Mouse (Mus musculus): ENCODE data around the gene Chaf1b. TPM values are rescaled to one million over a fixed set of nuclear protein-coding genes. Genes with fewer than 3 reads are reported as not detected.
A peak's percentile ranks its signal among the peaks of the same experiment; 100 is the strongest.

The Chaf1b gene
- polyA plus RNA-seq (2016; fragmentation: Nextera tagmentation; extraction: Ambion mirVana) = 70.1 and 71.6 TPM in 2 replicates

DNA sequence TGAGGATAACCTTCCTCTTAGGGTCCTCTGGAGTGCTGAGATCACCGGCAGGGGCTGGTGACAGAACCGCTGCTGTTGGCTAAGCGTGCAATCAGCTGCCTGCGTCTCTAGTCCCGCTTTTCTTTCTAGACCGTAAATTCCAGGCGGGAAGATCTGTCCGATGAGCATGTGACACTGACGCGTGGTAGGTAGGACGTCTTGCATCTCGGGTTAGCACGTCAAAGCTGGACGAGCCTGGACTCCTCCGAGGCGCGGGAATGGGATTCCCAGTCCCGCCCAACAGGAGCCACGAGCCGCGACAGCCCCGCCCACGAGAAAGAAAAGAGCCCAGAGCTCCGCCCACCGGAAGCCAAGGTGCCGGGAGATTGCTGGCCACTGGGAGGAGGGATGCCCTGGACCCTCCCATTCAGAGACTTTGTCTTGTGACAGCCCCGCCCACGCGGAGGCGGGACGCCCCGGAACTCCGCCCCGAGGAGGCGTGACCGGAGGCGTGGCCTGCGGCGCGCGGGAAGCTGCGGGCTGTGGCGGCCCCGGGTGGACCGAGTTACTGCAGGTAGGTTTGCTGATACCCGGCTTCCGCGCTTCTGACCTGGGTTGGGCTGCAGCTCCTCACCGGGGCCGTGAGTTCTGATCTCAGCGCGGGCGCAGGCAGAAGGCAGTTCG is at the start of gene Chaf1b:
TSS of gene Chaf1b (plus strand) at position 479 of the 663 bp plus-strand sequence.
- peaks cover 3% of the 10 kb centered on the region; the same call in 1 of the 2 replicates for H3K27me3 ChIP-seq
- H3K9me3 ChIP-seq = no peaks in the 10 kb centered on the region
- WGBS = under 1% methylated on average over 54 of the region's 54 CpGs
- H3K4me2 ChIP-seq (replicated peaks) = peak within 1 kb of the TSS; percentile 89
- H3K4me1 ChIP-seq = peaks cover 22% of the 10 kb centered on the region; the same call in 1 of the 2 replicates
- H3K4me3 ChIP-seq = peak within 1 kb of the TSS; percentile 79
- 0 out of 2 replicates have a peak within 1 kb of the TSS, but pooled peaks have one; percentile 26 for H3K27ac ChIP-seq (replicated peaks)
- H3K36me3 ChIP-seq = peaks cover 16% of the 10 kb centered on the region
- peak within 1 kb of the TSS; percentile 73 for H3K9ac ChIP-seq (replicated peaks)
- peak; percentile 96 for ATAC-seq (ENCODE audit: low FRiP score, low read depth)

DNA sequence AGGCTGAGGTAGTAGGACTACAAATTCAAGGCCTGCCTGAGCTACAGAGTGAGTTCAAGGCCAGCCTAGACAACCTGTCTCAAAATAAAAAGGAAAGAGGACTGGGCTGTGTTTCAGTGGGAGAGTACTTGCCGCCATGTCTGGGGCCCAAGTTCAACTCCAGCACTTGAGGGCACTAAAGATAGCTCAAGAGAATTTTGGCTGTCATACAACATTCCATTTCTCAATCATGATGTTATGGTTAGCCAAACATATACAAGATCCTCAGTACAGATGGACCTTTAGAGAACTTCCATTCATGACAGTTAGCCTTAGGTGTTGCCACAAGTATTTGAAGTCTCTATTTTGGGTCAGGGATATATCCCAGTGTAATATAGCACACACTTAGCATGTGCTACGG is 49.6 kb upstream of the Chaf1b start:
- Histone ChIP-seq H3K9me3 (no peaks in the 10 kb centered on the region), H3K36me3 (peaks cover 7% of the 10 kb centered on the region; the same call in 1 of the 2 replicates), H3K4me2 (replicated peaks) (peak overlapping the region; percentile 83; the same call in 1 of the 2 replicates), H3K9ac (replicated peaks) (no peak overlapping the region), H3K4me3 (no peak overlapping the region), H3K27ac (replicated peaks) (no peak overlapping the region), H3K27me3 (peaks cover 5% of the 10 kb centered on the region; the same call in 1 of the 2 replicates), H3K4me1 (peaks cover 18% of the 10 kb centered on the region)
- ATAC-seq (ENCODE audit: low FRiP score, low read depth) = no peak
- WGBS = 93% methylated on average over 2 of the region's 2 CpGs

GRCm38 (mm10) chr16:93839049-93839448 is 44.7 kb upstream of the Chaf1b start:
- H3K4me2 ChIP-seq (replicated peaks) = no peak overlapping the region
- H3K9ac ChIP-seq (replicated peaks) = no peak overlapping the region
- WGBS = 93% methylated on average over 1 of the region's 1 CpGs
- no peaks in the 10 kb centered on the region for H3K27me3 ChIP-seq
- H3K4me1 ChIP-seq = 0 out of 2 replicates have a peak, but pooled peaks cover 5% of the 10 kb centered on the region
- H3K36me3 ChIP-seq = peaks cover 17% of the 10 kb centered on the region
- H3K9me3 ChIP-seq = no peaks in the 10 kb centered on the region
- no peak overlapping the region for H3K27ac ChIP-seq (replicated peaks)
- no peak overlapping the region for H3K4me3 ChIP-seq
- ATAC-seq (ENCODE audit: low FRiP score, low read depth) = no peak

DNA sequence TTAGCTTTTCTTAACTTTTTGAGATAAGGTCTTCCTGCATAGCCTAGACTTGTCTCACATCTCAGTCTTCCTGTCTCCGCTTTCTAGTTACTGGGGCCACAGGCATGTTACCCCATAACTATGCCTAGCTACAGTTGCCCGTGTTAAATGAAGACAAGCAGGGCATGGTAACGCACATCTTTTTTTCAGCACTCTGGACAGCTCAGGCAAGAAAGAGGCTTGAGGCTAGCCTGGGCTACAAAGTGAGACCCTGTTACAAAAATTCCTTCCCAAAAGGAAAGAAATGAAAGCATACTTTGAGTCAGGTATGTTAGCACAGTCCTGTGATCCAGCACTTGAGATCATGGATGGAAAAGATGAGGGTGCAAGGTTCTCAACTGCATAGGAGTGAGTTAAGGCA is 33.2 kb upstream of the Chaf1b start:
- no peaks in the 10 kb centered on the region for H3K27me3 ChIP-seq
- no peak for ATAC-seq (ENCODE audit: low FRiP score, low read depth)
- no peak overlapping the region for H3K27ac ChIP-seq (replicated peaks)
- H3K9me3 ChIP-seq = no peaks in the 10 kb centered on the region
- H3K36me3 ChIP-seq = peaks cover 89% of the 10 kb centered on the region
- H3K4me2 ChIP-seq (replicated peaks) = no peak overlapping the region
- no peak overlapping the region for H3K9ac ChIP-seq (replicated peaks)
- 95% methylated on average over 3 of the region's 3 CpGs for WGBS
- H3K4me1 ChIP-seq = no peaks in the 10 kb centered on the region
- H3K4me3 ChIP-seq = no peak overlapping the region

GRCm38 (mm10) chr16:93859967-93860366 is 23.7 kb upstream of the Chaf1b start:
- no peak overlapping the region for H3K4me2 ChIP-seq (replicated peaks)
- WGBS = 90% methylated on average over 4 of the region's 4 CpGs
- H3K4me1 ChIP-seq = no peaks in the 10 kb centered on the region
- no peak for ATAC-seq (ENCODE audit: low FRiP score, low read depth)
- H3K27me3 ChIP-seq = no peaks in the 10 kb centered on the region
- no peak overlapping the region for H3K4me3 ChIP-seq
- no peak overlapping the region for H3K27ac ChIP-seq (replicated peaks)
- peaks cover 82% of the 10 kb centered on the region for H3K36me3 ChIP-seq
- no peak overlapping the region for H3K9ac ChIP-seq (replicated peaks)
- H3K9me3 ChIP-seq = no peaks in the 10 kb centered on the region

DNA sequence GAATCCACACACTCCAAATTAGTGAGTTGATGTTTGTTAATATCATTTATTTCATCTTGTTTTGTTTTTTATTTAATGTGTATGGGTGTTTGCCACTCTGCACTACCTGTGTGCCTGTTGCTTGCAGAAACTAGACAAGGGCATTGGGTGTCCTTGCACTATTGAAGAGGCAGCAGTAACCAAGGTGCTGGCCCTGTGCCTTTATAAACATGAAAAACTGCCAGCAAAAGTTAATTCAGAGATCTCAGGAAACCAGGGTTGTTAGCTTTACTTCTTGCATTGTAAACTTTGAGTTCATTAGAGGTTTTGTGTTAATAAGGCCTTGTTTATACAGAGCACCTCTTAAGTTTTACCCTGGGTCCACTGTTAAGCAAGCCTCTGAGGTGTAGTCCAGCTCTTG is 23.0 kb upstream of the Chaf1b start:
- Histone ChIP-seq H3K27me3 (no peaks in the 10 kb centered on the region), H3K9ac (replicated peaks) (no peak overlapping the region), H3K36me3 (peaks cover 82% of the 10 kb centered on the region), H3K4me3 (no peak overlapping the region), H3K27ac (replicated peaks) (no peak overlapping the region), H3K4me2 (replicated peaks) (no peak overlapping the region), H3K9me3 (no peaks in the 10 kb centered on the region), H3K4me1 (no peaks in the 10 kb centered on the region)
- no peak for ATAC-seq (ENCODE audit: low FRiP score, low read depth)

DNA sequence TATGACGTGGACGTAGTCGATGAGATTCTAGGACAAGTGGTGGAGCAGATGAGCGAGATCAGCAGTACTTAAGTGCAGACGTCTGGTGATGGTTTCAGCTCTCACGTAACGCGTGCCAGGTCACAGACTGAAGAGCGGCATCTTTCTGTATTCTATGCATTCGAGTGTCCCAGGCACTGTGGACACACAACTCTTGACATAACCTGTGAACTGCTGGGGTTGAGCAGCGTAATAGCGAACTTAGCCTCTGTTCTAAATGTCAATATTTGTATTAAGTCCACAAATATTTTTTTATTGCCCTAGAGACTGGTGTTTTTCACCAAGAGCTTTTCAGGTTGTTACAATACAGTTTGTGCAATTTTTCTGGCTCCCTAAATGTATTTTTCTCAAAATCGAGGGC is 8.9 kb upstream of the Chaf1b start:
- no peak overlapping the region for H3K4me2 ChIP-seq (replicated peaks)
- H3K27me3 ChIP-seq = no peaks in the 10 kb centered on the region
- no peaks in the 10 kb centered on the region for H3K4me1 ChIP-seq
- 94% methylated on average over 13 of the region's 13 CpGs for WGBS
- ATAC-seq (ENCODE audit: low FRiP score, low read depth) = no peak
- H3K9me3 ChIP-seq = no peaks in the 10 kb centered on the region
- no peak overlapping the region for H3K27ac ChIP-seq (replicated peaks)
- no peak overlapping the region for H3K9ac ChIP-seq (replicated peaks)
- H3K4me3 ChIP-seq = no peak overlapping the region
- peaks cover 72% of the 10 kb centered on the region for H3K36me3 ChIP-seq

- Histone ChIP-seq H3K27ac (replicated peaks) (no peak overlapping the region), H3K4me1 (no peaks in the 10 kb centered on the region), H3K27me3 (peaks cover 3% of the 10 kb centered on the region; the same call in 1 of the 2 replicates), H3K4me3 (no peak overlapping the region), H3K9me3 (no peaks in the 10 kb centered on the region), H3K9ac (replicated peaks) (no peak overlapping the region), H3K4me2 (replicated peaks) (no peak overlapping the region), H3K36me3 (peaks cover 45% of the 10 kb centered on the region)
- WGBS = 92% methylated on average over 6 of the region's 6 CpGs
- ATAC-seq (ENCODE audit: low FRiP score, low read depth) = no peak
These were observed 5.9 kb upstream of the Chaf1b start for GRCm38 (mm10) chr16:93877612-93878380.

- under 1% methylated on average over 43 of the region's 43 CpGs for WGBS
- peak; percentile 63; the same call in 1 of the 2 replicates for ATAC-seq (ENCODE audit: low FRiP score, low read depth)
- H3K4me1 ChIP-seq = peaks cover 22% of the 10 kb centered on the region; the same call in 1 of the 2 replicates
These were observed 503 bp downstream of the Chaf1b start for GRCm38 (mm10) chr16:93884086-93884721.

DNA sequence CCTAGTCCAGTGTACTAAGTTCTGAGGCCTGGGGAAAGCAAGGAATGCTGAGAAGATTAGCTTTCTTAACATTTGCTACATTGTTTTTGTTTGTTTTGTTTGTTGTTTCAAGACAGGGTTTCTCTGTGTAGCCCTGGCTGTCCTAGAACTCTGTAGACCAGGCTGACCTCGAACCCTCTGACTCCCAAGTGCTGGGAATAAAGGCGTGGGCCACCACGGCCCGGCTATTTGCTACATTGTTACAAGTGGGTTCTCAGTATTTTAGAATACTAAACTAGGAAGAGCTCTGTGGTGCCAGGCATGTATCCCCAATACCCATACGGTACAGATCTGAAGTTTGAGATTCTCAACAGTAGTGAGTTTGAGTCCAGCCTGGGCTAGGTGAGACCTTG is 1.0 kb downstream of the Chaf1b start:
- Histone ChIP-seq H3K4me1 (peaks cover 22% of the 10 kb centered on the region; the same call in 1 of the 2 replicates), H3K4me2 (replicated peaks) (peak overlapping the region; percentile 89), H3K27ac (replicated peaks) (no peak overlapping the region), H3K9me3 (no peaks in the 10 kb centered on the region), H3K36me3 (peaks cover 25% of the 10 kb centered on the region), H3K4me3 (peak overlapping the region; percentile 79), H3K9ac (replicated peaks) (peak overlapping the region; percentile 73), H3K27me3 (peaks cover 3% of the 10 kb centered on the region; the same call in 1 of the 2 replicates)
- ATAC-seq (ENCODE audit: low FRiP score, low read depth) = no peak
- 46% methylated on average over 5 of the region's 5 CpGs for WGBS

More at GRCm38 (mm10) chr16:93884086-93884721, 503 bp downstream of the Chaf1b start:
- peaks cover 21% of the 10 kb centered on the region for H3K36me3 ChIP-seq
- no peaks in the 10 kb centered on the region for H3K9me3 ChIP-seq
- peak overlapping the region; percentile 89 for H3K4me2 ChIP-seq (replicated peaks)
- H3K27me3 ChIP-seq = peaks cover 3% of the 10 kb centered on the region; the same call in 1 of the 2 replicates
- H3K4me3 ChIP-seq = peak overlapping the region; percentile 79
- H3K9ac ChIP-seq (replicated peaks) = peak overlapping the region; percentile 73
- no peak overlapping the region for H3K27ac ChIP-seq (replicated peaks)

- H3K36me3 ChIP-seq = peaks cover 59% of the 10 kb centered on the region
- WGBS = 89% methylated on average over 6 of the region's 6 CpGs
These were observed 4.8 kb downstream of the Chaf1b start for GRCm38 (mm10) chr16:93888481-93888880.

More at GRCm38 (mm10) chr16:93888481-93888880, 4.8 kb downstream of the Chaf1b start:
- no peak overlapping the region for H3K27ac ChIP-seq (replicated peaks)
- no peaks in the 10 kb centered on the region for H3K9me3 ChIP-seq
- ATAC-seq (ENCODE audit: low FRiP score, low read depth) = no peak
- H3K4me1 ChIP-seq = peaks cover 18% of the 10 kb centered on the region; the same call in 1 of the 2 replicates
- H3K4me3 ChIP-seq = no peak overlapping the region
- H3K27me3 ChIP-seq = no peaks in the 10 kb centered on the region
- no peak overlapping the region for H3K4me2 ChIP-seq (replicated peaks)
- H3K9ac ChIP-seq (replicated peaks) = no peak overlapping the region
